Mouse (Mus musculus): ENCODE results near the gene Olfr69. TPM values are rescaled to one million over a fixed set of nuclear protein-coding genes. Genes with fewer than 3 reads are reported as not detected.
"Not testable (repeated sequence)": the region's sequence is repeated elsewhere in the genome, so short reads cannot be mapped to it uniquely, and the experiment has no call there.

Gene Olfr69
- total and polyA plus RNA-seq, 3 experiments = not detected

DNA sequence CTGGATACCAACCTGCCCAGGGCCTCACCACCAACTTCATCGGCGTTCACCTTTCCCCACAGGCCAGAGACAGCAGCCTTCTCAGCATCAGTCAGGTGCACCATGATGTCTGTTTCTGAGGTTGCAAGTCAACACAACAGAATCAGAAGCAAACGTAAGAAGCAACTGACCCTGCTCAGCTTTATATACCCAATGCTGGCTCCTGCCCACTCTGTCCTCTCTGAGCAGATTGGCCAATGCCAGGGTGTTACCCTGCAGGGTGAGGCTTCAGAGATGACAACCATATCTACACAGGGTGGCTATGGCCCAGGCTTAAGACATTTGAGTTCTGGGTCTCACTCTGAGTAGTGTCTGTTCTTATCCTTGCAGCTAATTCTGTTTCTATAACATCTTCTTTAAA lies 42.4 kb upstream of the Olfr69 start, which contains the start of gene Hbb-bt:
Hbb-bt (minus strand) TSS at position 231 of the 400 bp plus-strand sequence.
- H3K9ac ChIP-seq (ENCODE audit: control insufficient read depth, low read depth, low read length, poor library complexity, severe bottlenecking) = peak within 1 kb of the TSS; percentile 41

GRCm38 (mm10) chr7:103813152-103813551 lies 41.8 kb upstream of the Olfr69 start:
- H3K79me2 ChIP-seq (ENCODE audit: control insufficient read depth, insufficient read depth, low read length, poor library complexity); H3K9ac ChIP-seq (ENCODE audit: control insufficient read depth, low read depth, low read length, poor library complexity, severe bottlenecking); DNase-seq (ENCODE audit: low read depth, low spot score); H3K27me3 ChIP-seq (ENCODE audit: control insufficient read depth in 1 of 2, insufficient read depth in 2 of 2, low read length in 2 of 2); H3K4me3 ChIP-seq (ENCODE audit: control insufficient read depth in 1 of 2, insufficient read depth in 1 of 2, low read depth in 2 of 2, low read length in 2 of 2); H3K27ac ChIP-seq (ENCODE audit: control insufficient read depth, low read depth, low read length); H3K9me3 ChIP-seq (replicated peaks; ENCODE audit: insufficient read depth, low read length): not testable (repeated sequence)
- Histone ChIP-seq H3K4me1 (ENCODE audit: control insufficient read depth in 1 of 2, insufficient read depth in 2 of 2, low read length in 2 of 2) (peaks cover 23 to 26% of the 10 kb centered on the region in 2 experiments), H3K36me3 (ENCODE audit: control insufficient read depth in 1 of 2, insufficient read depth in 2 of 2, low read length in 2 of 2) (peaks cover 0 to 28% of the 10 kb centered on the region in 2 experiments; a peak in 2 of 4 replicates)

More for the DNA sequence above, 42.4 kb upstream of the Olfr69 start, which contains the start of gene Hbb-bt:
- H3K4me1 ChIP-seq (ENCODE audit: control insufficient read depth in 1 of 2, insufficient read depth in 2 of 2, low read length in 2 of 2) = peaks cover 21 to 23% of the 10 kb centered on the region in 2 experiments
- TF ChIP-seq ZMIZ1 (IDR thresholded peaks at IDR 0.05; ENCODE audit: low read depth, low read length) (peak; percentile 33; the same call in 1 of the 2 replicates), NELFE (IDR thresholded peaks at IDR 0.05; ENCODE audit: low read depth, low read length) (peak; percentile 32; the same call in 1 of the 2 replicates), POLR2AphosphoS5 (IDR thresholded peaks at IDR 0.05; ENCODE audit: borderline replicate concordance, low read depth, low read length) (peak; percentile 74; the same call in 1 of the 2 replicates), TBP (IDR thresholded peaks at IDR 0.05; ENCODE audit: low read depth, low read length) (peak; percentile 90), GATA1 (IDR thresholded peaks at IDR 0.05; ENCODE audit: low read depth, low read length) (no peak), POLR2A (IDR thresholded peaks at IDR 0.05; ENCODE audit: control insufficient read depth in 1 of 2, insufficient read depth in 1 of 2, low read depth in 1 of 2, low read length in 2 of 2, poor library complexity in 1 of 2) (peak in 1 of 2 experiments; percentile 60; a peak in 2 of 4 replicates), MXI1 (IDR thresholded peaks at IDR 0.05; ENCODE audit: low read depth, low read length) (no peak), ETS1 (IDR thresholded peaks at IDR 0.05; ENCODE audit: low read depth, low read length) (no peak)
- H3K36me3 ChIP-seq (ENCODE audit: control insufficient read depth in 1 of 2, insufficient read depth in 2 of 2, low read length in 2 of 2) = peaks cover 0 to 25% of the 10 kb centered on the region in 2 experiments; a peak in 2 of 4 replicates
- no peaks in the 10 kb centered on the region for H3K27me3 ChIP-seq (ENCODE audit: control insufficient read depth in 1 of 2, insufficient read depth in 2 of 2, low read length in 2 of 2)
- H3K79me2 ChIP-seq (ENCODE audit: control insufficient read depth, insufficient read depth, low read length, poor library complexity) = no peaks in the 10 kb centered on the region
- peak within 1 kb of the TSS; percentile 83 for H3K27ac ChIP-seq (ENCODE audit: control insufficient read depth, low read depth, low read length)
- DNase-seq (ENCODE audit: low read depth, low spot score) = peak; percentile 71
- H3K4me3 ChIP-seq (ENCODE audit: control insufficient read depth in 1 of 2, insufficient read depth in 1 of 2, low read depth in 2 of 2, low read length in 2 of 2) = peak within 1 kb of the TSS; percentile 17 to 42
- H3K9me3 ChIP-seq (replicated peaks; ENCODE audit: insufficient read depth, low read length) = no peaks in the 10 kb centered on the region

DNA sequence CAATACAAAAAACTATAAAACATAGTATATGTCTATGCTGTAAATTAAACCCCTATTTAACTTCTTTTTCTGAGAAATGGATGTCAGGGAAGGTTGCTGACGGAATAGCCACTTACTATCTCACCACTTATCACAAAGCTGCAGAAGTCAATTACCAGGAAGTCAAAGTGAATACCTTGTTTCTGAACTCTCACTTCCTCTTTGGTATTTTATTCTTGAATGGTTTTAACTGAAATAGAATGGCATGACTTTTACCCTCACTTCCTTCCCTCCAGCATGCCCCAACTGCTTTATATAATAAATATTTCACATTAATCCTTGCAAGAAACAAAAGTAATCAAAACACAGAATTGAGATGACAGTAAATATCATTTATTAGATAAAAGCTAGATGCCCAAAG lies 40.8 kb upstream of the Olfr69 start:
- DNase-seq (ENCODE audit: low read depth, low spot score) = peak; percentile 80
- Histone ChIP-seq H3K9ac (ENCODE audit: control insufficient read depth, low read depth, low read length, poor library complexity, severe bottlenecking) (peak overlapping the region; percentile 65), H3K4me3 (ENCODE audit: control insufficient read depth in 1 of 2, insufficient read depth in 1 of 2, low read depth in 2 of 2, low read length in 2 of 2) (peak overlapping the region in 1 of 2 experiments; percentile 36; a peak in 3 of 4 replicates), H3K4me1 (ENCODE audit: control insufficient read depth in 1 of 2, insufficient read depth in 2 of 2, low read length in 2 of 2) (peaks cover 23 to 26% of the 10 kb centered on the region in 2 experiments), H3K36me3 (ENCODE audit: control insufficient read depth in 1 of 2, insufficient read depth in 2 of 2, low read length in 2 of 2) (peaks cover 0 to 29% of the 10 kb centered on the region in 2 experiments; a peak in 2 of 4 replicates), H3K27me3 (ENCODE audit: control insufficient read depth in 1 of 2, insufficient read depth in 2 of 2, low read length in 2 of 2) (no peaks in the 10 kb centered on the region), H3K79me2 (ENCODE audit: control insufficient read depth, insufficient read depth, low read length, poor library complexity) (no peaks in the 10 kb centered on the region), H3K9me3 (replicated peaks; ENCODE audit: insufficient read depth, low read length) (no peaks in the 10 kb centered on the region), H3K27ac (ENCODE audit: control insufficient read depth, low read depth, low read length) (peak overlapping the region; percentile 92)
- TF ChIP-seq HCFC1 (IDR thresholded peaks at IDR 0.05; ENCODE audit: low read depth, low read length) = no peak
- TF ChIP-seq TCF12 (IDR thresholded peaks at IDR 0.05; ENCODE audit: low read depth, low read length) = peak; percentile 91
- peak; percentile 70 for TF ChIP-seq RCOR1 (IDR thresholded peaks at IDR 0.05; ENCODE audit: low read depth, low read length)
- TF ChIP-seq SMC3 (IDR thresholded peaks at IDR 0.05; ENCODE audit: low read depth, low read length) = no peak
- peak; percentile 87 for TF ChIP-seq ETS1 (IDR thresholded peaks at IDR 0.05; ENCODE audit: low read depth, low read length)
- TF ChIP-seq MYB (IDR thresholded peaks at IDR 0.05; ENCODE audit: low read depth, low read length) = peak; percentile 48; the same call in 1 of the 2 replicates
- 0 out of 2 replicates have a peak, but pooled peaks have one; percentile 48 for TF ChIP-seq MYC (IDR thresholded peaks at IDR 0.05; ENCODE audit: low read depth, low read length)
- TF ChIP-seq ZNF384 (IDR thresholded peaks at IDR 0.05; ENCODE audit: low read depth, low read length) = no peak; the same call in 1 of the 2 replicates
- no peak for TF ChIP-seq MAX (IDR thresholded peaks at IDR 0.05; ENCODE audit: low read length)
- TF ChIP-seq KAT2A (conservative IDR thresholded peaks at IDR 0.05; ENCODE audit: low read depth, low read length) = no peak
- no peak for TF ChIP-seq BHLHE40 (IDR thresholded peaks at IDR 0.05; ENCODE audit: borderline replicate concordance, low read depth, low read length)
- peak; percentile 94 to 95 for TF ChIP-seq EP300 (IDR thresholded peaks at IDR 0.05; ENCODE audit: low read depth in 1 of 2, low read length in 2 of 2)
- no peak for TF ChIP-seq CHD2 (IDR thresholded peaks at IDR 0.05; ENCODE audit: low read length)
- TF ChIP-seq JUND (IDR thresholded peaks at IDR 0.05; ENCODE audit: low read depth, low read length) = peak; percentile 54; the same call in 1 of the 2 replicates
- TF ChIP-seq TAL1 (IDR thresholded peaks at IDR 0.05; ENCODE audit: low read length) = peak; percentile 86
- TF ChIP-seq POLR2AphosphoS5 (IDR thresholded peaks at IDR 0.05; ENCODE audit: borderline replicate concordance, low read depth, low read length) = no peak
- TF ChIP-seq ELF1 (IDR thresholded peaks at IDR 0.05; ENCODE audit: low read depth, low read length) = peak; percentile 45; the same call in 1 of the 2 replicates
- TF ChIP-seq TBP (IDR thresholded peaks at IDR 0.05; ENCODE audit: low read depth, low read length) = no peak
- no peak for TF ChIP-seq MAZ (IDR thresholded peaks at IDR 0.05; ENCODE audit: low read depth, low read length)
- peak; percentile 93 for TF ChIP-seq GATA1 (IDR thresholded peaks at IDR 0.05; ENCODE audit: low read depth, low read length)
- no peak for TF ChIP-seq RAD21 (IDR thresholded peaks at IDR 0.05; ENCODE audit: low read depth, low read length)

All from MEL (cell line).